Mouse (Mus musculus) heart, embryonic 13.5 days (tissue): ENCODE results near the gene Tifa. TPM values are rescaled to one million over a fixed set of nuclear protein-coding genes. Genes with fewer than 3 reads are reported as not detected.

Experiments used
- ATAC-seq: fragments of 200-750 bp; cut with Nextera tagmentation; 2 replicates; pipeline ENCODE4 v1.8.0; 2017; ENCODE audit warnings: moderate TSS enrichment; ENCODE audit not compliant: insufficient number of reproducible peaks, low FRiP score, low TSS enrichment; ENCODE audit errors: extremely low read depth
- H3K27ac ChIP-seq: fragments of 300-500 bp; sonication (generic); replicated peaks from 2 replicates; pipeline ENCODE4 v1.5.1; 2015; ENCODE audit warnings: moderate library complexity, mild to moderate bottlenecking, inconsistent platforms
- H3K27me3 ChIP-seq: fragments of 300-500 bp; sonication (generic); replicated peaks from 2 replicates; pipeline ENCODE4 v1.6.1; 2015; ENCODE audit warnings: mild to moderate bottlenecking, inconsistent platforms
- H3K36me3 ChIP-seq: fragments of 300-500 bp; sonication (generic); 2 replicates; pipeline ENCODE4 v1.6.1; 2015; ENCODE audit warnings: mild to moderate bottlenecking, inconsistent platforms
- H3K4me1 ChIP-seq: fragments of 300-500 bp; sonication (generic); 2 replicates; pipeline ENCODE4 v1.6.1; 2015; ENCODE audit warnings: inconsistent platforms
- H3K4me2 ChIP-seq: fragments of 300-500 bp; sonication (generic); 2 replicates; pipeline ENCODE4 v1.6.1; 2015; ENCODE audit warnings: inconsistent platforms, mild to moderate bottlenecking, moderate library complexity
- H3K4me3 ChIP-seq: fragments of 300-500 bp; sonication (generic); 2 replicates; pipeline ENCODE4 v1.5.1; 2015; ENCODE audit warnings: moderate library complexity, mild to moderate bottlenecking, inconsistent platforms
- H3K9ac ChIP-seq: fragments of 300-500 bp; sonication (generic); 2 replicates; pipeline ENCODE4 v1.6.1; 2015; ENCODE audit warnings: inconsistent platforms, mild to moderate bottlenecking, moderate library complexity
- H3K9me3 ChIP-seq: fragments of 300-500 bp; sonication (generic); 2 replicates; pipeline ENCODE4 v1.6.1; 2016; ENCODE audit warnings: inconsistent platforms
- WGBS: fragments of 180-500 bp; shearing (Covaris S2); methylation state at CpG from one replicate; pipeline ENCODE4 v1.1.7; 2015; ENCODE audit warnings: mixed read lengths; 5-methylcytosine and 5-hydroxymethylcytosine counted together
- polyA plus RNA-seq: library from polyadenylated mRNA; unstranded; fragments of >200 nt; fragmentation: Nextera tagmentation; extraction: Ambion mirVana; gene quantifications from 2 replicates; pipeline ENCODE4 v1.2.1, GENCODE M21; 2015

The Tifa gene
- polyA plus RNA-seq, 1 experiment from 2014 or later: 3.0 TPM

GRCm38 (mm10) chr3:127788919-127789318, 686 bp upstream of the Tifa start:
- H3K9ac ChIP-seq: peak overlapping the region; percentile 86; the same call in 1 of the 2 replicates
- no peaks in the 10 kb centered on the region for H3K36me3 ChIP-seq
- H3K27me3 ChIP-seq: peaks cover 37% of the 10 kb centered on the region
- H3K9me3 ChIP-seq: no peaks in the 10 kb centered on the region
- ATAC-seq: no peak
- H3K4me3 ChIP-seq: peak overlapping the region; percentile 77
- H3K4me1 ChIP-seq: peaks cover 10% of the 10 kb centered on the region
- peak overlapping the region; percentile 100 for H3K4me2 ChIP-seq
- 26% methylated on average over 8 of the region's 8 CpGs for WGBS
- no peak overlapping the region for H3K27ac ChIP-seq

- under 1% methylated on average over 34 of the region's 36 CpGs for WGBS
- peak overlapping the region; percentile 86 for H3K9ac ChIP-seq
- peak overlapping the region; percentile 48 for H3K27ac ChIP-seq
These were observed 840 bp downstream of the Tifa start for GRCm38 (mm10) chr3:127790234-127791055.

DNA sequence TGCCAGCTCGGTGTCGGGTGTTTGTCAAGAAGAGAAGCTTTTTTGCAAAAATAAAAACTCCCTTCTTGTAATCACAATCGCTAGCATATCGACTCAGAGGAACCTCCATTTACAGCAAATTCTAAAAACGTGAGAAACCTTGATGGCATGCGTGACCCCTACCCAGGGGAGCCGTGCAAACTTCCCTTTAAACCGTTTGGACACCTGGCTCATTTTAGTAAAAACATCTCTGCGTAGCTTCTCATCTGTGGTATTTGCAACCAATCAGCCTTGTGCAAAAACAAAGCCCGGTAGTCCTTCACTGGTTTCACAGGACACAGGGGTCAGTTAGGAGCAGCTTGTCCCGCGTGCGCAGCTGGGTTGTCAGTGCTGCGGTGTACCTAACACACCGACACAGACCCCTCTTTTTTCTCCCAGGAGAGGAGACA, 1.5 kb downstream of the Tifa start:
- H3K4me1 ChIP-seq: peaks cover 10% of the 10 kb centered on the region
- peak overlapping the region; percentile 77 for H3K4me3 ChIP-seq
- H3K36me3 ChIP-seq: no peaks in the 10 kb centered on the region
- H3K27me3 ChIP-seq: peaks cover 37% of the 10 kb centered on the region
- no peak overlapping the region; the same call in 1 of the 2 replicates for H3K27ac ChIP-seq
- no peak for ATAC-seq
- 1% methylated on average over 15 of the region's 15 CpGs for WGBS
- peak overlapping the region; percentile 100 for H3K4me2 ChIP-seq
- 0 out of 2 replicates have a peak, but pooled peaks cover 3% of the 10 kb centered on the region for H3K9me3 ChIP-seq
- H3K9ac ChIP-seq: peak overlapping the region; percentile 86

More at GRCm38 (mm10) chr3:127790234-127791055, 840 bp downstream of the Tifa start:
- H3K27me3 ChIP-seq: peaks cover 37% of the 10 kb centered on the region
- no peaks in the 10 kb centered on the region for H3K9me3 ChIP-seq
- peaks cover 10% of the 10 kb centered on the region for H3K4me1 ChIP-seq
- peak overlapping the region; percentile 77 for H3K4me3 ChIP-seq
- ATAC-seq: no peak
- peak overlapping the region; percentile 100 for H3K4me2 ChIP-seq
- no peaks in the 10 kb centered on the region for H3K36me3 ChIP-seq

DNA sequence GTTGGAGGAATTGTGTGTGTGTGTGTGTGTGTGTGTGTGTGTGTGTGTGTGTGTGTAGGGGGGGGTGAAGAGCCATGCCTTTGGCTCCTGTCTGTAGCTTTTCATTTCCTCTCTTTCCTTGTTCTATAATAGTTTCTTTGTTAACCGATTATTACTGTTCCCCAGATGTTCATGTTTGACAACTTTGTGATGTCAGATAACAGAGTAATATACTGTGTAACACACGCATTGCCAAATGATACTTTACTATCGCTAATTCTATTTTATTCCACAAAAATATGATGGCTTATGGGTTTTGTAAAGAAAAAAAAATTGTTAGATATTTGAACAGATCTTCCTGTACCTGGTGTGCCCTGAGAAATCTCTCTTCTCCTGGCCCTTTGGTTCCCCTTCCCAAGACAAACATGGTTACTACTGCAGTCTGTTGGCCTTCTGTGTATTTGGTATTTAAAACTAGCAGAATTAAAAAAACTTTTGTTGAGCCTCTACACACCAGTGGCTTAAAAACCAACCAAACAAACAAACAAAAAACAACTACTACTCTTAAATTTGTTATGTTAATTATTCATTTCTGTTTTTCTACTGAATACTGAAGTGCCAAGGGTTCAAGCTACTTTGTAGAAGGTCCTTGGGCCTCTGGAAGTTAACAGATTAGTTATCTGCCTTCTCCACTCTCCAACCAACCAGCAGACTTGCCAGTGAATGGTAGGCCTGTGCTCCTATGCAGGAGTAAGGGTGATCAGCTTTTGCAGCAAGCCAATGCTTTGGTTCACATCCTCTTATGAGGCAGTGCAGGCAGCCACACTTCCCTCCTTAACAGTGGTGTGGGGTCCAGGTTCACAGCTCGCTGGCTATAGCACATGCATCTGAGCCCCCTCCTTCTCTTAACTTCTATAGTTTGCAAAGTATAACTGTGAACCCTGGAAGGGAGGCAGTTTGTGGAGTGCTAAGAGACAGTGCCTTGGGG, 2.3 kb downstream of the Tifa start:
- H3K27me3 ChIP-seq: peaks cover 32% of the 10 kb centered on the region
- 51% methylated on average over 4 of the region's 4 CpGs for WGBS
- peaks cover 2% of the 10 kb centered on the region for H3K36me3 ChIP-seq
- H3K9me3 ChIP-seq: 0 out of 2 replicates have a peak, but pooled peaks cover 3% of the 10 kb centered on the region
- no peak overlapping the region for H3K27ac ChIP-seq
- H3K4me3 ChIP-seq: peak overlapping the region; percentile 77
- H3K4me1 ChIP-seq: peaks cover 10% of the 10 kb centered on the region
- peak overlapping the region; percentile 86; the same call in 1 of the 2 replicates for H3K9ac ChIP-seq
- ATAC-seq: no peak
- H3K4me2 ChIP-seq: peak overlapping the region; percentile 100

- Histone ChIP-seq H3K27me3 (peaks cover 25% of the 10 kb centered on the region), H3K9me3 (0 out of 2 replicates have a peak, but pooled peaks cover 3% of the 10 kb centered on the region), H3K9ac (no peak overlapping the region), H3K27ac (no peak overlapping the region), H3K36me3 (peaks cover 7% of the 10 kb centered on the region), H3K4me2 (no peak overlapping the region), H3K4me3 (no peak overlapping the region), H3K4me1 (peaks cover 10% of the 10 kb centered on the region)
- no peak for ATAC-seq
- 78% methylated on average over 7 of the region's 7 CpGs for WGBS
These were observed 3.4 kb downstream of the Tifa start for GRCm38 (mm10) chr3:127793022-127793421.

- Histone ChIP-seq H3K27me3 (peaks cover 9% of the 10 kb centered on the region), H3K9ac (no peak overlapping the region), H3K4me1 (peaks cover 5% of the 10 kb centered on the region), H3K9me3 (0 out of 2 replicates have a peak, but pooled peaks cover 3% of the 10 kb centered on the region), H3K4me3 (no peak overlapping the region), H3K36me3 (peaks cover 7% of the 10 kb centered on the region), H3K4me2 (no peak overlapping the region), H3K27ac (no peak overlapping the region)
- 88% methylated on average over 3 of the region's 3 CpGs for WGBS
- no peak for ATAC-seq
These were observed 6.2 kb downstream of the Tifa start for GRCm38 (mm10) chr3:127795762-127796161.

- no peak overlapping the region for H3K27ac ChIP-seq
- ATAC-seq: no peak
- H3K4me2 ChIP-seq: no peak overlapping the region
- H3K9me3 ChIP-seq: 0 out of 2 replicates have a peak, but pooled peaks cover 3% of the 10 kb centered on the region
- peaks cover 1% of the 10 kb centered on the region for H3K4me1 ChIP-seq
- WGBS: 94% methylated on average over 7 of the region's 7 CpGs
- no peak overlapping the region for H3K9ac ChIP-seq
- peaks cover 7% of the 10 kb centered on the region for H3K36me3 ChIP-seq
- peaks cover 7% of the 10 kb centered on the region for H3K27me3 ChIP-seq
- H3K4me3 ChIP-seq: no peak overlapping the region
These were observed 6.7 kb downstream of the Tifa start for GRCm38 (mm10) chr3:127796271-127796670.

GRCm38 (mm10) chr3:127801162-127801561, 11.6 kb downstream of the Tifa start:
- Histone ChIP-seq H3K36me3 (peaks cover 13% of the 10 kb centered on the region), H3K4me1 (0 out of 2 replicates have a peak, but pooled peaks cover 4% of the 10 kb centered on the region), H3K27ac (no peak overlapping the region), H3K27me3 (no peaks in the 10 kb centered on the region), H3K9ac (no peak overlapping the region), H3K4me2 (no peak overlapping the region), H3K4me3 (no peak overlapping the region), H3K9me3 (no peaks in the 10 kb centered on the region)
- no peak for ATAC-seq
- WGBS: 84% methylated on average over 8 of the region's 8 CpGs

- Histone ChIP-seq H3K9ac (0 out of 2 replicates have a peak overlapping the region, but pooled peaks have one; percentile 37), H3K4me1 (0 out of 2 replicates have a peak, but pooled peaks cover 4% of the 10 kb centered on the region), H3K27me3 (no peaks in the 10 kb centered on the region), H3K27ac (no peak overlapping the region), H3K4me3 (no peak overlapping the region), H3K4me2 (peak overlapping the region; percentile 39), H3K36me3 (peaks cover 18% of the 10 kb centered on the region), H3K9me3 (no peaks in the 10 kb centered on the region)
- no peak for ATAC-seq
- 37% methylated on average over 8 of the region's 8 CpGs for WGBS
These were observed 13.2 kb downstream of the Tifa start for GRCm38 (mm10) chr3:127802814-127803213.

- Histone ChIP-seq H3K36me3 (peaks cover 34% of the 10 kb centered on the region), H3K4me3 (no peak overlapping the region), H3K4me1 (0 out of 2 replicates have a peak, but pooled peaks cover 4% of the 10 kb centered on the region), H3K4me2 (no peak overlapping the region), H3K27ac (no peak overlapping the region), H3K9me3 (no peaks in the 10 kb centered on the region), H3K27me3 (no peaks in the 10 kb centered on the region), H3K9ac (no peak overlapping the region)
- WGBS: 78% methylated on average over 4 of the region's 4 CpGs
- ATAC-seq: no peak
These were observed 14.8 kb downstream of the Tifa start for GRCm38 (mm10) chr3:127804439-127804838.

DNA sequence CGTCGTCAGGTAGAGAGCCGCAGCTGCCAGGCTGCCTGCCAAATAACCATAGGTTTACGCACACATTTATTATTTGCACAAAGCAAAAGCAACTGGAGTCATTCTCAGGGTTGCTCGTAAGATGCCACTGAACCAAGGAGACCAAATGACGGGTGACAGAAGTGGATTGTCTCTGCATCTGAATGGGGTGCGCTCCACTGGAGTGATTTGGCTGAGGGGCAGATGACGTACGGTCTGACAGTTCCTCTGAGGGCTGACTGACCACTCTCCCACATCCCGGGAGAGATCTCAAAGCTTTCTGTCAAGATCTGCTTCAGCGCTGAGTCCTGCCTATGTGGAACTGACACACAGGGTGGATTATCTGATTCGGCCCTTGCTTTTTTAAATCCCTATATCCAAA, 15.5 kb downstream of the Tifa start:
- H3K27me3 ChIP-seq: no peaks in the 10 kb centered on the region
- no peak for ATAC-seq
- H3K9ac ChIP-seq: no peak overlapping the region
- 0 out of 2 replicates have a peak, but pooled peaks cover 5% of the 10 kb centered on the region for H3K4me1 ChIP-seq
- no peak overlapping the region for H3K4me2 ChIP-seq
- WGBS: 82% methylated on average over 12 of the region's 12 CpGs
- H3K4me3 ChIP-seq: no peak overlapping the region
- peaks cover 39% of the 10 kb centered on the region for H3K36me3 ChIP-seq
- H3K9me3 ChIP-seq: no peaks in the 10 kb centered on the region
- no peak overlapping the region for H3K27ac ChIP-seq
